8 mouse cellular contexts compared by ENCODE assay signal in the genomic region with DNA sequence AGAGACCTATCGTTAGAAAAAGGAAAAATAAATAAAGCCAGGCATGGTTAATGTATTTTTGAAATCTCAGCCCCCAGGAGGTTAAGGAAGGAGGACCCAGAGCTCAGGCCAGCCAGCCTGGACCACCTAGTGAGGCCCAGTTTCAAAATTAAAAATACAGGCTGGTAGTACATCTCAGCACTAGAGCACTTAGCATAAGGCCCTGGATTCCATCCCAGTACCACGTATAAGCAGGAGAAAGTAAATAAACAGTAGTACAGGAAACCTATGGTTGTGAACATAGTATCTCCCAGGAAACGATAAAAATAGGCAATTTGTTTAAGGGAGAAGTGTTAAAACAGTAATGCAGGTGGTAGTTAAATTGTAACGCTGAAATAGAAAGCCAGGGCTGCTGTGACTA. TPM values are rescaled to one million over a fixed set of nuclear protein-coding genes. Genes with fewer than 3 reads are reported as not detected.
A peak's percentile ranks its signal among the peaks of the same experiment; 100 is the strongest.
DNase-seq lines count a peak whose midpoint lies in the region; ATAC-seq and TF ChIP-seq lines count a peak whose summit lies in the region.

No protein-coding gene starts in this region.

- no peak for TF ChIP-seq POLR2A in MEL (IDR thresholded peaks at IDR 0.05; ENCODE audit: control insufficient read depth in 1 of 2, insufficient read depth in 1 of 2, low read depth in 1 of 2, low read length in 2 of 2, poor library complexity in 1 of 2)

- H3K4me2 ChIP-seq in heart, embryonic 15.5 days = peak overlapping the region; percentile 93
- no peak overlapping the region for H3K4me2 ChIP-seq in hindbrain, embryonic 11.5 days (replicated peaks; ENCODE audit: low read depth, low read length)
- peak overlapping the region; percentile 60 for H3K4me2 ChIP-seq in midbrain, embryonic 11.5 days

- TF ChIP-seq CTCF in MEL (IDR thresholded peaks at IDR 0.05 in 2 of 3, conservative IDR thresholded peaks at IDR 0.05 in 1 of 3; ENCODE audit: control insufficient read depth in 1 of 3, insufficient read depth in 1 of 3, low read depth in 2 of 3, low read length in 3 of 3, poor library complexity in 1 of 3, severe bottlenecking in 1 of 3) = no peak

- H3K27ac ChIP-seq in heart, embryonic 15.5 days = peak overlapping the region; percentile 77
- H3K27ac ChIP-seq in MEL (ENCODE audit: control insufficient read depth, low read depth, low read length) = peak overlapping the region; percentile 84
- H3K27ac ChIP-seq in hindbrain, embryonic 11.5 days (ENCODE audit: low read depth, low read length) = no peak overlapping the region
- no peak overlapping the region for H3K27ac ChIP-seq in midbrain, embryonic 11.5 days (ENCODE audit: low read depth, low read length)

- DNase-seq in heart, postnatal 14 days = no peak
- no peak for DNase-seq in MEL (ENCODE audit: low read depth, low spot score)
- no peak for DNase-seq in hindbrain, embryonic 11.5 days (ENCODE audit: low spot score)
- no peak for DNase-seq in midbrain, embryonic 11.5 days (ENCODE audit: low spot score, missing footprints)
- DNase-seq in layer of hippocampus, adult 9-10 months (ENCODE audit: low spot score) = no peak
- no peak for DNase-seq in kidney, postnatal 14 days
- DNase-seq in adrenal gland, adult 18-20 months (ENCODE audit: low spot score in 2 of 2) = no peak

- no peak for ATAC-seq in heart, embryonic 15.5 days (replicated peaks; ENCODE audit: insufficient number of reproducible peaks, insufficient read depth, low FRiP score, low read depth)
- no peak for ATAC-seq in hindbrain, embryonic 11.5 days (ENCODE audit: low FRiP score)
- no peak for ATAC-seq in midbrain, embryonic 11.5 days (ENCODE audit: low FRiP score)

- no peaks in the 10 kb centered on the region for H3K9me3 ChIP-seq in heart, embryonic 15.5 days (replicated peaks)
- no peaks in the 10 kb centered on the region for H3K9me3 ChIP-seq in MEL (replicated peaks; ENCODE audit: insufficient read depth, low read length)
- H3K9me3 ChIP-seq in hindbrain, embryonic 11.5 days (ENCODE audit: control insufficient read depth, low read length) = no peaks in the 10 kb centered on the region
- H3K9me3 ChIP-seq in midbrain, embryonic 11.5 days (ENCODE audit: control insufficient read depth, low read length) = no peaks in the 10 kb centered on the region

- H3K4me1 ChIP-seq in heart, embryonic 15.5 days (replicated peaks) = peaks cover 55% of the 10 kb centered on the region
- peaks cover 5 to 21% of the 10 kb centered on the region in 2 experiments; a peak in 3 of 4 replicates for H3K4me1 ChIP-seq in MEL (ENCODE audit: control insufficient read depth in 1 of 2, insufficient read depth in 2 of 2, low read length in 2 of 2)
- H3K4me1 ChIP-seq in hindbrain, embryonic 11.5 days (replicated peaks; ENCODE audit: control insufficient read depth, insufficient read depth, low read length) = peaks cover 12% of the 10 kb centered on the region
- peaks cover 32% of the 10 kb centered on the region for H3K4me1 ChIP-seq in midbrain, embryonic 11.5 days (ENCODE audit: control insufficient read depth, insufficient read depth, low read length)

- H3K79me2 ChIP-seq in MEL (ENCODE audit: control insufficient read depth, insufficient read depth, low read length, poor library complexity) = peaks cover 30% of the 10 kb centered on the region

- no peaks in the 10 kb centered on the region for H3K27me3 ChIP-seq in heart, embryonic 15.5 days
- H3K27me3 ChIP-seq in MEL (ENCODE audit: control insufficient read depth in 1 of 2, insufficient read depth in 2 of 2, low read length in 2 of 2) = no peaks in the 10 kb centered on the region
- no peaks in the 10 kb centered on the region for H3K27me3 ChIP-seq in hindbrain, embryonic 11.5 days (ENCODE audit: control insufficient read depth, insufficient read depth, low read length)
- no peaks in the 10 kb centered on the region for H3K27me3 ChIP-seq in midbrain, embryonic 11.5 days (ENCODE audit: control insufficient read depth, insufficient read depth, low read length)

- intact Hi-C loops in heart, postnatal 14 days (cut with DNase I) = no loop called here

- peak overlapping the region; percentile 48 for H3K4me3 ChIP-seq in heart, embryonic 15.5 days
- H3K4me3 ChIP-seq in MEL (ENCODE audit: control insufficient read depth in 1 of 2, insufficient read depth in 1 of 2, low read depth in 2 of 2, low read length in 2 of 2) = peak overlapping the region; percentile 56 to 65
- no peak overlapping the region for H3K4me3 ChIP-seq in hindbrain, embryonic 11.5 days (ENCODE audit: low read depth, low read length)
- H3K4me3 ChIP-seq in midbrain, embryonic 11.5 days (ENCODE audit: low read depth, low read length) = peak overlapping the region; percentile 33

- TF ChIP-seq RAD21 in MEL (IDR thresholded peaks at IDR 0.05; ENCODE audit: low read depth, low read length) = no peak

- WGBS in heart, embryonic 15.5 days = 34% methylated on average over 4 of the region's 4 CpGs
- 54% methylated on average over 4 of the region's 4 CpGs for WGBS in hindbrain, embryonic 11.5 days
- 49% methylated on average over 4 of the region's 4 CpGs for WGBS in midbrain, embryonic 11.5 days

- H3K9ac ChIP-seq in heart, embryonic 15.5 days = no peak overlapping the region; the same call in 1 of the 2 replicates
- H3K9ac ChIP-seq in MEL (ENCODE audit: control insufficient read depth, low read depth, low read length, poor library complexity, severe bottlenecking) = peak overlapping the region; percentile 88
- peak overlapping the region; percentile 60; the same call in 1 of the 2 replicates for H3K9ac ChIP-seq in hindbrain, embryonic 11.5 days (ENCODE audit: low read depth, low read length)
- peak overlapping the region; percentile 79 for H3K9ac ChIP-seq in midbrain, embryonic 11.5 days (ENCODE audit: low read length)

- no peak for TF ChIP-seq EP300 in MEL (IDR thresholded peaks at IDR 0.05; ENCODE audit: low read depth in 1 of 2, low read length in 2 of 2)

- peaks cover 17% of the 10 kb centered on the region for H3K36me3 ChIP-seq in heart, embryonic 15.5 days
- H3K36me3 ChIP-seq in MEL (ENCODE audit: control insufficient read depth in 1 of 2, insufficient read depth in 2 of 2, low read length in 2 of 2) = peaks cover 0 to 15% of the 10 kb centered on the region in 2 experiments; a peak in 3 of 4 replicates
- peaks cover 4% of the 10 kb centered on the region; the same call in 1 of the 2 replicates for H3K36me3 ChIP-seq in hindbrain, embryonic 11.5 days (ENCODE audit: control insufficient read depth, insufficient read depth, low read length)
- peaks cover 10% of the 10 kb centered on the region; the same call in 1 of the 2 replicates for H3K36me3 ChIP-seq in midbrain, embryonic 11.5 days (ENCODE audit: control insufficient read depth, insufficient read depth, low read length)

RNA-seq across cellular contexts. Expression of a gene that starts 1.7 kb away (rescaled TPM):
- 11.5 and 17.6 TPM in 2 replicates for polyA plus RNA-seq in heart, embryonic 15.5 days (2015; fragmentation: Nextera tagmentation; extraction: Ambion mirVana)
- total RNA-seq in heart, postnatal 14 days (2021) = 10 to 100 TPM; 24.2 to 24.4 TPM
- 27.8 and 33.1 TPM in 2 replicates for total RNA-seq in MEL (2012; rRNA removed)
- 10 to 100 TPM in 1 of 2 experiments, not detected in 1; 41.1 TPM for polyA plus RNA-seq in MEL (2012; ENCODE audit: insufficient read depth in 1 of 2, insufficient read length in 2 of 2, low read depth in 1 of 2, low replicate concordance in 2 of 2, missing spikeins in 1 of 2)
- polyA plus RNA-seq in hindbrain, embryonic 11.5 days (2014; fragmentation: Nextera tagmentation; extraction: Ambion mirVana) = 25.2 and 26.0 TPM in 2 replicates
- polyA plus RNA-seq in midbrain, embryonic 11.5 days (2014; fragmentation: Nextera tagmentation; extraction: Ambion mirVana) = 24.1 and 26.5 TPM in 2 replicates
- 10 to 100 TPM; 42.9 to 47.0 TPM for total RNA-seq in adrenal gland, adult 18-20 months (2021)

RNA-seq across cellular contexts. Expression of a gene that starts 11.1 kb away (rescaled TPM):
- polyA plus RNA-seq in heart, embryonic 15.5 days (2015; fragmentation: Nextera tagmentation; extraction: Ambion mirVana) = 2.2 and 2.3 TPM in 2 replicates
- total RNA-seq in heart, postnatal 14 days (2021) = 1 to 10 TPM; 2.5 to 2.8 TPM
- 0.95 and 1.2 TPM in 2 replicates for total RNA-seq in MEL (2012; rRNA removed)
- polyA plus RNA-seq in MEL (2012; ENCODE audit: insufficient read depth in 1 of 2, insufficient read length in 2 of 2, low read depth in 1 of 2, low replicate concordance in 2 of 2, missing spikeins in 1 of 2) = 1 to 10 TPM in 1 of 2 experiments, not detected in 1; 6.5 TPM
- 4.6 TPM in 2 replicates for polyA plus RNA-seq in hindbrain, embryonic 11.5 days (2014; fragmentation: Nextera tagmentation; extraction: Ambion mirVana)
- 3.7 and 4.0 TPM in 2 replicates for polyA plus RNA-seq in midbrain, embryonic 11.5 days (2014; fragmentation: Nextera tagmentation; extraction: Ambion mirVana)
- total RNA-seq in adrenal gland, adult 18-20 months (2021) = 10 to 100 TPM in 1 of 2 experiments, 1 to 10 TPM in 1; 9.3 to 12.2 TPM

RNA-seq across cellular contexts. Expression of a gene that starts 14.9 kb away (rescaled TPM):
- not detected in 2 replicates for polyA plus RNA-seq in heart, embryonic 15.5 days (2015; fragmentation: Nextera tagmentation; extraction: Ambion mirVana)
- total RNA-seq in heart, postnatal 14 days (2021) = not detected
- total RNA-seq in MEL (2012; rRNA removed) = not detected in 2 replicates
- polyA plus RNA-seq in MEL (2012; ENCODE audit: insufficient read depth in 1 of 2, insufficient read length in 2 of 2, low read depth in 1 of 2, low replicate concordance in 2 of 2, missing spikeins in 1 of 2) = not detected
- polyA plus RNA-seq in hindbrain, embryonic 11.5 days (2014; fragmentation: Nextera tagmentation; extraction: Ambion mirVana) = 0.46 TPM in 1 of 2 replicates, not detected in the other
- polyA plus RNA-seq in midbrain, embryonic 11.5 days (2014; fragmentation: Nextera tagmentation; extraction: Ambion mirVana) = 0.10 TPM in 2 replicates
- not detected for total RNA-seq in adrenal gland, adult 18-20 months (2021)

RNA-seq across cellular contexts. Expression of a gene that starts 21.2 kb away (rescaled TPM):
- polyA plus RNA-seq in heart, embryonic 15.5 days (2015; fragmentation: Nextera tagmentation; extraction: Ambion mirVana) = 0.14 and 0.61 TPM in 2 replicates
- total RNA-seq in heart, postnatal 14 days (2021) = not detected
- not detected in 2 replicates for total RNA-seq in MEL (2012; rRNA removed)
- polyA plus RNA-seq in MEL (2012; ENCODE audit: insufficient read depth in 1 of 2, insufficient read length in 2 of 2, low read depth in 1 of 2, low replicate concordance in 2 of 2, missing spikeins in 1 of 2) = not detected
- polyA plus RNA-seq in hindbrain, embryonic 11.5 days (2014; fragmentation: Nextera tagmentation; extraction: Ambion mirVana) = not detected in 2 replicates
- not detected in 2 replicates for polyA plus RNA-seq in midbrain, embryonic 11.5 days (2014; fragmentation: Nextera tagmentation; extraction: Ambion mirVana)
- total RNA-seq in adrenal gland, adult 18-20 months (2021) = not detected

RNA-seq across cellular contexts. Expression of a gene that starts 22.1 kb away (rescaled TPM):
- polyA plus RNA-seq in heart, embryonic 15.5 days (2015; fragmentation: Nextera tagmentation; extraction: Ambion mirVana) = 19.6 and 27.3 TPM in 2 replicates
- total RNA-seq in heart, postnatal 14 days (2021) = 10 to 100 TPM; 64.6 to 66.5 TPM
- total RNA-seq in MEL (2012; rRNA removed) = 108 and 122 TPM in 2 replicates
- polyA plus RNA-seq in MEL (2012; ENCODE audit: insufficient read depth in 1 of 2, insufficient read length in 2 of 2, low read depth in 1 of 2, low replicate concordance in 2 of 2, missing spikeins in 1 of 2) = 100 to 1,000 TPM in 1 of 2 experiments, not detected in 1; 226 TPM
- 29.4 and 30.5 TPM in 2 replicates for polyA plus RNA-seq in hindbrain, embryonic 11.5 days (2014; fragmentation: Nextera tagmentation; extraction: Ambion mirVana)
- 30.9 and 33.3 TPM in 2 replicates for polyA plus RNA-seq in midbrain, embryonic 11.5 days (2014; fragmentation: Nextera tagmentation; extraction: Ambion mirVana)
- 100 to 1,000 TPM in 1 of 2 experiments, 10 to 100 TPM in 1; 92.0 to 105 TPM for total RNA-seq in adrenal gland, adult 18-20 months (2021)

Comparison
In these comparisons a context has a peak if more than half of its experiments do, and no peak if none do; other contexts are left out.
1. H3K27ac ChIP-seq: peak in heart, embryonic 15.5 days (single experiment) and MEL (single experiment); none in hindbrain, embryonic 11.5 days (single experiment) and midbrain, embryonic 11.5 days (single experiment).